Mouse (Mus musculus) lung, embryonic 16.5 days (tissue): ENCODE data around the gene Pomp. TPM values are rescaled to one million over a fixed set of nuclear protein-coding genes. Genes with fewer than 3 reads are reported as not detected.

ENCODE experiments used
- ATAC-seq: fragments of 200-750 bp; cut with Nextera tagmentation; 2 replicates; pipeline ENCODE4 v1.8.0; 2017; ENCODE audit warnings: low read depth, mild to moderate bottlenecking, moderate library complexity
- H3K27ac ChIP-seq: fragments of 300-500 bp; sonication (generic); 2 replicates; pipeline ENCODE4 v1.5.1; 2014; ENCODE audit warnings: mild to moderate bottlenecking, control low read depth, low read length
- H3K27me3 ChIP-seq: fragments of 300-500 bp; sonication (generic); 2 replicates; pipeline ENCODE4 v1.6.1; 2014; ENCODE audit warnings: low read depth, low read length, mixed read lengths; ENCODE audit not compliant: control insufficient read depth, insufficient read depth
- H3K36me3 ChIP-seq: fragments of 300-500 bp; sonication (generic); 2 replicates; pipeline ENCODE4 v1.6.1; 2014; ENCODE audit warnings: low read length; ENCODE audit not compliant: control insufficient read depth, insufficient read depth
- H3K4me1 ChIP-seq: fragments of 300-500 bp; sonication (generic); replicated peaks from 2 replicates; pipeline ENCODE4 v1.6.1; 2014; ENCODE audit warnings: low read length, mixed read lengths; ENCODE audit not compliant: control insufficient read depth, insufficient read depth
- H3K4me2 ChIP-seq: fragments of 300-500 bp; sonication (generic); 2 replicates; pipeline ENCODE4 v1.6.1; 2014; ENCODE audit warnings: low read depth, low read length, control low read depth
- H3K4me3 ChIP-seq: fragments of 300-500 bp; sonication (generic); 2 replicates; pipeline ENCODE4 v1.5.1; 2014; ENCODE audit warnings: mild to moderate bottlenecking, low read length, control low read depth
- H3K9ac ChIP-seq: fragments of 300-500 bp; sonication (generic); 2 replicates; pipeline ENCODE4 v1.6.1; 2014; ENCODE audit warnings: low read length, control low read depth
- H3K9me3 ChIP-seq: fragments of 300-500 bp; sonication (generic); 2 replicates; pipeline ENCODE4 v1.6.1; 2016; ENCODE audit warnings: low read length; ENCODE audit not compliant: control insufficient read depth
- WGBS: fragments of 180-500 bp; shearing (Covaris S2); extraction: QIAGEN DNeasy Blood & Tissue Kit; methylation state at CpG from one replicate; pipeline ENCODE4 v1.1.7; 2014; 5-methylcytosine and 5-hydroxymethylcytosine counted together
- polyA plus RNA-seq: library from polyadenylated mRNA; unstranded; fragments of >200 nt; fragmentation: Nextera tagmentation; extraction: Ambion mirVana; gene quantifications from 2 replicates; pipeline ENCODE4 v1.2.1, GENCODE M21; 2015

The Pomp gene
- polyA plus RNA-seq, 1 experiment from 2014 or later, result 486 TPM

- H3K4me1 ChIP-seq, result no peaks in the 10 kb centered on the region
- H3K27ac ChIP-seq, result no peak overlapping the region
- no peak overlapping the region for H3K4me3 ChIP-seq
- no peak for ATAC-seq
- no peak overlapping the region for H3K4me2 ChIP-seq
- no peaks in the 10 kb centered on the region; the same call in 1 of the 2 replicates for H3K9me3 ChIP-seq
- H3K27me3 ChIP-seq, result no peaks in the 10 kb centered on the region
- 48% methylated on average over 10 of the region's 11 CpGs for WGBS
- no peak overlapping the region for H3K9ac ChIP-seq
- H3K36me3 ChIP-seq, result no peaks in the 10 kb centered on the region
Observed at GRCm38 (mm10) chr5:147907144-147907543, 46.9 kb downstream of the Pomp start.

GRCm38 (mm10) chr5:147907851-147908250 is 47.6 kb downstream of the Pomp start:
- 82% methylated on average over 8 of the region's 8 CpGs for WGBS
- no peaks in the 10 kb centered on the region; the same call in 1 of the 2 replicates for H3K9me3 ChIP-seq
- no peaks in the 10 kb centered on the region for H3K27me3 ChIP-seq
- H3K4me2 ChIP-seq, result no peak overlapping the region
- H3K36me3 ChIP-seq, result no peaks in the 10 kb centered on the region
- H3K27ac ChIP-seq, result no peak overlapping the region
- ATAC-seq, result no peak
- no peak overlapping the region for H3K4me3 ChIP-seq
- 0 out of 2 replicates have a peak, but pooled peaks cover under 1% of the 10 kb centered on the region for H3K4me1 ChIP-seq
- H3K9ac ChIP-seq, result no peak overlapping the region

DNA sequence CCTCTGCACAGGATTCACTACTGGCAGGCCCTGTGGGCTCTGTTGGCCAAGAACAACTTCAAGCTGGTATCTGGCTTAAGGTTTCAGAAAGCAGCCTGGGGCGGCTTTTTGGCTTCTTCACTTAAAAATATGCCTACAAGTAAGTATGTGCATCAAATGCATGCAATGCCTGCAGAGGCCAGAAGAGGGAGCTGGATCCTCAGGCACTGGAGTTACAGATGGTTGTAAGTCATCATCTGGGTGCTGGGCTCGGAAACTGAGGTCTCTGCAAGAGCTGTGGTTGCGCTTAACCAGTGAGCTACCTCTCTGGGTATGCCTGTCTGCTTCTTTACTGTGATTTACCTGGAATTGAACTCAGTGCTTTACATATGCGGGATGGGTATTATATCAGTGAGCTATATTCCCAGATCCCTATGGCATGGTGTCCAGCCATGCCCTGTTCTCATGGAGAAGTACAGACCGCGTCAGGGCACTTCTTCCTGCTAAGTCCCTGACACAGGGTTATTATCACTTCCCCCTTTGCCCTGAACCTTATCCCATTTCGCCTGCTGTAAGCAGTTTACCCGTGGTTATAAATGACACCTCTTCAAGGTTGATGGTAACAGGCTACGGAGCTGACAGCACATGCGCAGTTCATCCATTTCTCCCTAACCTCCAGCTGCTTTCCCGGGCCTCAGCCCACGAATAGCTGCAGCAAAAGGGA is 50.7 kb downstream of the Pomp start:
- no peak for ATAC-seq
- H3K27me3 ChIP-seq, result no peaks in the 10 kb centered on the region
- H3K4me2 ChIP-seq, result no peak overlapping the region
- no peaks in the 10 kb centered on the region; the same call in 1 of the 2 replicates for H3K9me3 ChIP-seq
- 71% methylated on average over 12 of the region's 12 CpGs for WGBS
- peaks cover 17% of the 10 kb centered on the region for H3K4me1 ChIP-seq
- no peak overlapping the region for H3K9ac ChIP-seq
- no peak overlapping the region for H3K4me3 ChIP-seq
- no peaks in the 10 kb centered on the region for H3K36me3 ChIP-seq
- no peak overlapping the region for H3K27ac ChIP-seq

DNA sequence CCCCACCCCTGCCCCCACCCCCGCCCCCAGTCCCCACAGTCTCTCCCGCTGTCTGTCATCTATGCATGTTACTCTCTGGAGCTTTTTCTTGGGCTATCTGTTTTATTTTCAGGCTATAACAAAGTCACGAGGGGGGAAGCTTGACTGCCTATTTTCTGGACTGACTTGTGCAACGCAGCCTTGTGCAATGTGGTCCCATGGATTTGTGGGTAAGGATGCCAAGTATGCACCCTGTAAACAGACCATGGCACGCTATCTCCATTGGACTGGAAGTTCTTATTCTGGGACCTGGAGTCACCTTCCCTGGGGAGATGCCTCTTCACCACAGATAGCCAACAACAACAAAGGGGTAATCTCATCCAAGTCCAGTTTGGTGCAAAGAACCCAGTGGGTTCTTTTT is 51.5 kb downstream of the Pomp start:
- Histone ChIP-seq H3K9me3 (no peaks in the 10 kb centered on the region; the same call in 1 of the 2 replicates), H3K27me3 (no peaks in the 10 kb centered on the region), H3K4me2 (no peak overlapping the region), H3K36me3 (no peaks in the 10 kb centered on the region), H3K4me1 (peaks cover 17% of the 10 kb centered on the region), H3K9ac (no peak overlapping the region), H3K4me3 (no peak overlapping the region), H3K27ac (no peak overlapping the region)
- no peak for ATAC-seq
- WGBS, result 68% methylated on average over 3 of the region's 5 CpGs

DNA sequence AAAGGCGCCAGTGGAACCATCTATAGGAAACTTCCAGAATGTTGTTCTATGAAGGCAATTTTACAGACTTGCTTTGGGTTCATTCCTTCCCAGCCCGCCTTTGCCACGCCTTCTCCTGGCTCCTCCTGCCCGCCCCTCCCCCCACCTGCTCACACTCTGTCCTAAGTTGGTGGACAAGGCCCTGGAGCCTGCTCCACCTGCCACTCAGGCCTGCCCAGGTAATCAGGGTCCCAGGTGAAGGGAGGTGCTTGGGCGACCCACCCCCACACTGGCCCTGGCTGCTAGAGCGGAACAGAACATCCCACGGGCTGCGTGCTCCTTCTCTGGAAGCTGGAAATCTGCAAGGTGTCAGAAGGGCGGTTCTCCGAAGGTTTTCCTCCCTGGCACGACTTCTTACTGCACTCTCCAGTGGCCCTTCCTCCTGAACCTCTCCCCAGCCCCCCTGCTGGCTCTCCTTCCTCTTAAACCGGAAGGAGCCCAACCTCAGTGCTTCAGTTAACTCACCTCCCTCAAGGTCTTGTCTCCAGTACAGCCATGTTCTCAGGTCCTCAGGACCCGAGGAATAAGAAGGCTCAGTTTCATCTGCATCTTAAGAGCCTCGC is 53.1 kb downstream of the Pomp start:
- peak overlapping the region; percentile 54 for H3K9ac ChIP-seq
- WGBS, result 20% methylated on average over 14 of the region's 14 CpGs
- peak overlapping the region; percentile 37 for H3K4me2 ChIP-seq
- no peak overlapping the region for H3K4me3 ChIP-seq
- H3K9me3 ChIP-seq, result no peaks in the 10 kb centered on the region; the same call in 1 of the 2 replicates
- peak; percentile 85 for ATAC-seq
- H3K27ac ChIP-seq, result peak overlapping the region; percentile 84
- no peaks in the 10 kb centered on the region for H3K36me3 ChIP-seq
- no peaks in the 10 kb centered on the region for H3K27me3 ChIP-seq
- peaks cover 17% of the 10 kb centered on the region for H3K4me1 ChIP-seq

DNA sequence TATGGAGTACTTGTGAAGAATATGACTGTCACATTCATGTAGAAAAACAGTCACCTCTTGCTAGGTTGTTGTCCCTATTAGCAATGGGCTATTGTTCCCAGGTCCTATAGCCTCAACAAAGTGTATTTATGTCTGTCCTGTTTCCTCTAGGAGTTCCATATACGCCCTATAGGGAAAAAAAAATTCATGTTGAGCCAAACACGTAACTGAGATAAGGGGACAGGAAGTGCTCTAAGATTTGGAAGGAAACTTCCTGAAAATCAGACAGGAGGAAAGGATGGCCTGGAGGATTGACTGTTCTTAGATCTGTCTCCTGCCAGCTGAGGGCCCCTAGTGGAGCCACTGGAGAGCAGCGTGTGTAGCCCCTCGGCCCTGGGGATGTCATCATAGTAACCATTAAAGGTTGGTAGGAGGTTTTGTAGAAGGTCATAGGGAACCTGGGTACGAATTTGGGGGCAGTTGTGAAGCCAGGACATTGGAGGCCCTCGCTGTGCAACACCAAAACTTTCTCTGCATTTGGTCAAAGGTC is 54.8 kb downstream of the Pomp start:
- Histone ChIP-seq H3K9ac (no peak overlapping the region), H3K27me3 (no peaks in the 10 kb centered on the region), H3K9me3 (no peaks in the 10 kb centered on the region; the same call in 1 of the 2 replicates), H3K27ac (peak overlapping the region; percentile 63), H3K4me1 (peaks cover 17% of the 10 kb centered on the region), H3K36me3 (no peaks in the 10 kb centered on the region), H3K4me3 (no peak overlapping the region), H3K4me2 (no peak overlapping the region)
- 46% methylated on average over 6 of the region's 6 CpGs for WGBS
- no peak for ATAC-seq

GRCm38 (mm10) chr5:147916171-147916570 is 55.9 kb downstream of the Pomp start:
- no peaks in the 10 kb centered on the region for H3K9me3 ChIP-seq
- no peaks in the 10 kb centered on the region for H3K27me3 ChIP-seq
- H3K4me1 ChIP-seq, result peaks cover 17% of the 10 kb centered on the region
- WGBS, result 76% methylated on average over 9 of the region's 9 CpGs
- no peaks in the 10 kb centered on the region for H3K36me3 ChIP-seq
- no peak overlapping the region for H3K4me3 ChIP-seq
- H3K27ac ChIP-seq, result no peak overlapping the region
- H3K9ac ChIP-seq, result no peak overlapping the region
- H3K4me2 ChIP-seq, result no peak overlapping the region
- ATAC-seq, result no peak

- H3K4me2 ChIP-seq, result no peak overlapping the region
- H3K9me3 ChIP-seq, result no peaks in the 10 kb centered on the region
- WGBS, result 52% methylated on average over 17 of the region's 17 CpGs
- peaks cover 14% of the 10 kb centered on the region for H3K4me1 ChIP-seq
- H3K4me3 ChIP-seq, result no peak overlapping the region
- peak overlapping the region; percentile 41; the same call in 1 of the 2 replicates for H3K27ac ChIP-seq
- H3K9ac ChIP-seq, result no peak overlapping the region
- no peaks in the 10 kb centered on the region for H3K36me3 ChIP-seq
- peak; percentile 68 for ATAC-seq
- H3K27me3 ChIP-seq, result no peaks in the 10 kb centered on the region
Observed at GRCm38 (mm10) chr5:147918044-147918846, 58.0 kb downstream of the Pomp start.

DNA sequence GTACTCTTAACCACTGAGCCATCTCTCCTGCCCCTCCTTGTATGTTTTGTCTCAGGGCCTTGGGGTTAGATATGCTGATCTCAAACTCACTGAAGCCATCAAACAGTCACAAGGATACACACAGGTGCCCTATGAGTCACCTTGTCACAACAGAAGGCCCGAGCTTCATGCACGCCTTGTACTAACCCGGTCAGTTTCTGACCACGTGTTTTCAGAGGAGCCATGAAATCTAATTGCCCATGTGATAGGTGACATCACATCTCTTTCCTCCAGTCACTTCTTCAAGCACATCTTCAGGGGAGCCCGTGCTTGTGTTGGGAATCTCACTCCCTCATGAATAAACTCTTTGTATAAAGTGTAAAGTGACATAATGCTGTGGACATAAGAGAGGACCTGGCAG is 64.4 kb downstream of the Pomp start:
- H3K9ac ChIP-seq, result no peak overlapping the region
- H3K27me3 ChIP-seq, result no peaks in the 10 kb centered on the region
- H3K36me3 ChIP-seq, result no peaks in the 10 kb centered on the region
- no peak overlapping the region for H3K4me3 ChIP-seq
- 61% methylated on average over 5 of the region's 5 CpGs for WGBS
- H3K4me2 ChIP-seq, result no peak overlapping the region
- H3K4me1 ChIP-seq, result no peaks in the 10 kb centered on the region
- H3K9me3 ChIP-seq, result no peaks in the 10 kb centered on the region
- ATAC-seq, result no peak
- no peak overlapping the region for H3K27ac ChIP-seq
